Mouse (Mus musculus) limb, embryonic 11.5 days (tissue): ENCODE measurements at regions not wholly inside any gene's neighbourhood (a gene's known extent, or its start where the extent isn't known, plus 50 kb on each side); places are given as distances from the start of the nearest gene placed in this dataset.

ENCODE experiments used
- ATAC-seq: fragments of 200-750 bp; cut with Nextera tagmentation; 2 replicates; pipeline ENCODE4 v1.8.0; 2017; ENCODE audit warnings: low read depth; ENCODE audit not compliant: insufficient number of reproducible peaks, low FRiP score, low TSS enrichment
- DNase-seq: peaks from one replicate; pipeline ENCODE4 v3.0.0-alpha.2; 2015; ENCODE audit warnings: low spot score
- H3K27ac ChIP-seq: fragments of 300-500 bp; sonication (generic); replicated peaks from 2 replicates; pipeline ENCODE4 v1.5.1; 2014; ENCODE audit warnings: low read depth, mild to moderate bottlenecking, low read length
- H3K27me3 ChIP-seq: fragments of 300-500 bp; sonication (generic); 2 replicates; pipeline ENCODE4 v1.6.1; 2014; ENCODE audit warnings: mild to moderate bottlenecking, low read length, mixed read lengths; ENCODE audit not compliant: control insufficient read depth, insufficient read depth
- H3K36me3 ChIP-seq: fragments of 300-500 bp; sonication (generic); 2 replicates; pipeline ENCODE4 v1.6.1; 2014; ENCODE audit warnings: mild to moderate bottlenecking, low read length, moderate library complexity, mixed read lengths; ENCODE audit not compliant: control insufficient read depth, insufficient read depth
- H3K4me1 ChIP-seq: fragments of 300-500 bp; sonication (generic); 2 replicates; pipeline ENCODE4 v1.6.1; 2014; ENCODE audit warnings: low read length, mixed read lengths; ENCODE audit not compliant: control insufficient read depth, insufficient read depth
- H3K4me2 ChIP-seq: fragments of 300-500 bp; sonication (generic); 2 replicates; pipeline ENCODE4 v1.6.1; 2014; ENCODE audit warnings: low read depth, mild to moderate bottlenecking, moderate library complexity; ENCODE audit not compliant: severe bottlenecking
- H3K4me3 ChIP-seq: fragments of 300-500 bp; sonication (generic); 2 replicates; pipeline ENCODE4 v1.5.1; 2014; ENCODE audit warnings: low read depth, low read length
- H3K9ac ChIP-seq: fragments of 300-500 bp; sonication (generic); 2 replicates; pipeline ENCODE4 v1.6.1; 2014; ENCODE audit warnings: mild to moderate bottlenecking, low read length
- H3K9me3 ChIP-seq: fragments of 300-500 bp; sonication (generic); 2 replicates; pipeline ENCODE4 v1.6.1; 2016; ENCODE audit warnings: low read length; ENCODE audit not compliant: control insufficient read depth
- WGBS: fragments of 180-500 bp; shearing (Covaris S2); extraction: QIAGEN DNeasy Blood & Tissue Kit; methylation state at CpG from one replicate; pipeline ENCODE4 v1.1.7; 2014; 5-methylcytosine and 5-hydroxymethylcytosine counted together

DNA sequence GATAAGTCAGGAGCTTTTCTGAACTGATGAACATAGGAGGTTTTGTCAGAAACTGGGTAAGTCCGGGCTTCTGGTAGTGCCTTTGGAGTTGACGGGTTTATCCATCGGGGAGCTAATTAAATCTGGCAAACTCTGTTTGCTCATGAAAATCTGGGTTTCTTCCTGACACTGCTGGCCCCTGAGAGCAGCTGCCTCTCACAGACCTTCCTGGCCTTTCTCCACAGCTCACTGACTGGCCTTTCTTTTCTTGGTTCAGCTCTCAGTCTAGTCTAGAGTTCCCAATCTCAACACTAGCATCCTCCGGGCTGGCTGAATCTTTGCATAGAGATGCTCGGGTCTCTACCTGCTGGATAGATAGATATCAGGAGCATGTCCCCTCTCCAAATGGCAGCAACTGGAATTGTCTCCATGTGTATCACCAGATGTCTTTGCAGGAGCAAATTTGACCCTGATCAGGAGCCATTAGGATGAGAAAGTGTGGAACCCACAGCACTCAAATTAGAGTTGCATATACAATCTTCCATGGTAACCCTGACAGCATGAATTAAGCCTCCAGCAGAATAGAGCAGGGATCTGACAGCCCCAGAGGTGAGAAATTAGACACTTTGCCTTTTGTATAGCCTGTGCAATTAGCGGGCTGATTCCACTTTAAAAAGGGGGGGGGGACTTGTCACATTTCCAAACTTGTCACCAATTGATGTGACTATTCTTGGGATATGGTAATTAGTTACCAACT, 63.2 kb upstream of the Elk3 start:
- H3K27ac ChIP-seq, result no peak overlapping the region

DNA sequence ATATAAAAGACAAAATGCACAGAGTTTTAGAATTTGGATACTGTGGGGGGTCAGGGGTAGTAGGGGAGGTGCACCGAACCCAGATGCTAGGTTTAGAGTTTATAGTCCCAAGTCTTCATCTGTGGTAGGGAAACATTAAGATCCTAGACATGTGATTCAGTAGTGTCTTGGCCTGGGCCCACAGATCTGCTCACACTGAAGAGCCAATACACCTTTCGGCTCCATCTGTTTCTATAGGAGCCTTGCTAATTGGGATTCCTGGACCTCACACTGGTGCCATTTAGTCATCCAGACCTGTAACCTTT, 63.7 kb upstream of the Elk3 start:
- H3K27me3 ChIP-seq, result no peaks in the 10 kb centered on the region
- 66% methylated on average over 2 of the region's 2 CpGs for WGBS
- H3K27ac ChIP-seq, result no peak overlapping the region
- ATAC-seq (no peak), DNase-seq (no peak)
- H3K4me3 ChIP-seq, result no peak overlapping the region
- H3K9ac ChIP-seq, result no peak overlapping the region
- H3K4me2 ChIP-seq, result no peak overlapping the region
- no peaks in the 10 kb centered on the region for H3K36me3 ChIP-seq
- H3K9me3 ChIP-seq, result no peaks in the 10 kb centered on the region
- H3K4me1 ChIP-seq, result peaks cover 6% of the 10 kb centered on the region

More for the DNA sequence above, 63.2 kb upstream of the Elk3 start:
- WGBS, result 76% methylated on average over 6 of the region's 6 CpGs
- no peak for DNase-seq
- Histone ChIP-seq H3K9ac (no peak overlapping the region), H3K4me3 (no peak overlapping the region), H3K9me3 (no peaks in the 10 kb centered on the region), H3K4me2 (no peak overlapping the region), H3K4me1 (peaks cover 6% of the 10 kb centered on the region), H3K27me3 (no peaks in the 10 kb centered on the region), H3K36me3 (no peaks in the 10 kb centered on the region)
- no peak for ATAC-seq

DNA sequence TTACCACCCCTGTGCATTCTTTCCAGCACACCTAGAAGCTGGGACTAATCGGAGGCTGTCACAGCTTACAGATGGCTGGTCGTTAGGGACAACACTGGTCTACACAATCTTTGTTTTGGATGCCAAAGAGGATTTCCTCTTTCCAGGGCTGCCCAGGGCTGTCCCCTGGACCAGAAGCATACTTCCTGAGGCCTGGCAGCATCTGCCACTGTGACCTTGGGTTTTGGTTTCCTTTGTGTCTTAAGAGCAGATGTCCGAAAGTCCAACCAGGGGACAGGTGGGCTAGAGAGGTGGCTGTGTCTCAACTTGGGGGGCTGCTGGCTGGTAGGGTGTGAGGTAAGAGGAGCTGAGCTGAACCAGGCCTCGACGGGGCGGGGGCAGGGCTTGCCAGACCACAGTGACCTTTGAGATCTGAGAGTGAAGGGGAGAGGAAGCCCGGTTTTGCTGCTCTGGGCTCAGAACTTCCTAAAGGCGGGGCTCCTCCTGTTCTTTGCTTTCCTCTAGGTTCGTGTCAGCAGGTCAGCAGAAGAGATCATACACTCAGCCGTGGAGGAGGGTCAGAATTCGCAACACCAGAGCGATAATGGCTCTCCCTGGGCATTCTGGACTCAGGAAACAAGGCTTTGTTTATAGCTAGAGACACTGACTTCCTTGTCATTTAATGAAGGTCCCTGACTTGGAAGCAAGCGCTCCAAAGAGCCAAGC, 64.2 kb upstream of the Elk3 start:
- no peak overlapping the region for H3K27ac ChIP-seq
- no peak overlapping the region for H3K9ac ChIP-seq
- DNase-seq (peak; percentile 31), ATAC-seq (no peak; the same call in 1 of the 2 replicates)
- peaks cover 6% of the 10 kb centered on the region for H3K4me1 ChIP-seq
- no peaks in the 10 kb centered on the region for H3K9me3 ChIP-seq
- WGBS, result 45% methylated on average over 13 of the region's 13 CpGs
- H3K36me3 ChIP-seq, result no peaks in the 10 kb centered on the region
- no peak overlapping the region for H3K4me3 ChIP-seq
- no peak overlapping the region for H3K4me2 ChIP-seq
- no peaks in the 10 kb centered on the region for H3K27me3 ChIP-seq

DNA sequence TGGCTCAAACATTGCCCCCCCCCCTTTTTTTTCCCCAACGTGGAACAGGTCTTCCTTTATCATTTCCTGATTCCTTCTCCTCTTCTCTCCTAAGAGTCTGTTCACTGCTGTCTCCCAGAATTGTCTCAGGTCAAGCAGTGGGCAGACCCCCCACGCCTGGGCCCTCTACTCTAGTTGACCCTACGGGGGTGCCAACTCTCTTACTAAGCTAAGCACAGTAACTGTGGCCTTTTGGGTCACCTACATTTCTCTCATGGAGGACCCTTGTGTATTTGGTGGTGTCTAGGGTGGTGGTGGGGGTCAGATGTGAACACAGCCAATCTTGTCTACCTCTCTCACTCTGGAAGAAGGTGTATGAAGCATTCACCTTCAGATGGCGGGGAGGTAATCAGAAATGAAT, 64.8 kb upstream of the Elk3 start:
- ATAC-seq, result no peak
- Histone ChIP-seq H3K4me3 (no peak overlapping the region), H3K36me3 (no peaks in the 10 kb centered on the region), H3K9ac (no peak overlapping the region), H3K9me3 (no peaks in the 10 kb centered on the region), H3K4me1 (peaks cover 6% of the 10 kb centered on the region), H3K27ac (no peak overlapping the region), H3K4me2 (no peak overlapping the region), H3K27me3 (no peaks in the 10 kb centered on the region)
- DNase-seq, result no peak
- WGBS, result 77% methylated on average over 4 of the region's 4 CpGs

DNA sequence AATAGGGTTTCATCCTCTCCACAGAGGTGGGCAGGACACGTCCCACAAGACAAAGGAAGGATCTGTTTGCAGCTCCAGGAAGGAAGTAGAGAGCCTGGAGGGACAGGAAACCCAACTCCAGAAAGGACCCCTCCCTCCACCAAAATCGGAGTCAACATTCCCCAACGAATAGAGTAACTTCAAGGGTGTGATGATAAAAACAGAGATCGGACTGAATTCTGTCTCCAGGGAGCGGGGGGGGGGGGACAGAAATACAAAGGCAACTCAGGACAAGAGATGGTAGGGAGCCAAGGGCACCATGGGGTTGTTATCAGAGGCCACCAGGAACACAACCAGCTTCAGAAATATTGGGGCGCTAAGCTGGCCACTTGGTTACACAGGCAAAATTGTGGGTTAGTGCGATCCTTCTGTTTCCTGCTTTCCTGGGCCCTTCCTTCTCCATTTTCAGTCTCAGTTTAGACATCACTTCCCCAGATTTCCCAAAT, 65.6 kb upstream of the Elk3 start:
- H3K9ac ChIP-seq, result no peak overlapping the region
- no peak overlapping the region for H3K27ac ChIP-seq
- no peak overlapping the region for H3K4me3 ChIP-seq
- 83% methylated on average over 7 of the region's 7 CpGs for WGBS
- H3K36me3 ChIP-seq, result no peaks in the 10 kb centered on the region
- DNase-seq, result no peak
- no peaks in the 10 kb centered on the region for H3K27me3 ChIP-seq
- H3K4me1 ChIP-seq, result peaks cover 6% of the 10 kb centered on the region
- ATAC-seq, result no peak
- no peaks in the 10 kb centered on the region for H3K9me3 ChIP-seq
- no peak overlapping the region for H3K4me2 ChIP-seq

DNA sequence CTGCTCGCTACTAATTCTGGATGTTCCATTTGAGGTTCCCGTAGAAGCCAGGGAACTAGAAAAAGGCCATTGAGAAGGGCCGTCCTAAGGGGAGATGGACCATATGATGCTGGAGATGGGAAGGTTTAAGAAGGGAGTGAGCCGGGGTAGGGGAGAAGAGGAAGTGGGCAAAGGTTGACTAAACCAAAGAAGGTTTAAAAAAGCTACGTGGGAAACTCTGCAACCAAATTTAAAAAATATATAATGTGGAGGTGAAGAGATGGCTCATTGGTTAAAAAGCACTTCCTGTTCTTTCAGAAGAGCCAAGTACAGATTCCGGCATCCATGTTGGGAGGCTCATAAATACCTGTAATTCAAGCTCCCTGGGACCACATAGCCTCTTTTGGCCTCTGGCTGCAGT, 63.9 kb upstream of the Lta4h start:
- H3K4me2 ChIP-seq, result no peak overlapping the region
- H3K27ac ChIP-seq, result no peak overlapping the region
- no peaks in the 10 kb centered on the region for H3K36me3 ChIP-seq
- 87% methylated on average over 6 of the region's 6 CpGs for WGBS
- ATAC-seq (no peak), DNase-seq (no peak)
- no peaks in the 10 kb centered on the region for H3K4me1 ChIP-seq
- H3K4me3 ChIP-seq, result no peak overlapping the region
- no peaks in the 10 kb centered on the region for H3K9me3 ChIP-seq
- H3K9ac ChIP-seq, result no peak overlapping the region
- H3K27me3 ChIP-seq, result no peaks in the 10 kb centered on the region

DNA sequence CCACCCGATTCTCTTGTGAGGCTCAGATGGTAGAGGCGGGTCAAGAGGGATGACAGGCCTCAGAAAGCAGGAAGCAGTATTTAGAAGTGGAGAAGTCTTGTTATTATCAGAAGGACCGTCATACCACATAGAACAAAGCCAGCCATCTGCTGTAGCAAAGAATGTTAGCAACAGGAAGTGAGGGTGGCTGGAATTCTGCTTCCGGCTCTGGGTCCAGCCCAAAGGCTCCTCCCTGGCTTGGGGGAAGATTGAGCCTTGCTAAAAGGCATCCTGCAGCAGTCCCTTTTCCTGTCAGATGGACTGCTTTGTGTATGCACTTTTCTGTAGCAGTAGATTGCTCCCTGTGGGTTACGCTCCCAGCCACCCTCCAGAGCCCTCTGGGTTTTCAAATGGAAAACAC, 61.9 kb upstream of the Lta4h start:
- no peak for DNase-seq
- no peak for ATAC-seq

DNA sequence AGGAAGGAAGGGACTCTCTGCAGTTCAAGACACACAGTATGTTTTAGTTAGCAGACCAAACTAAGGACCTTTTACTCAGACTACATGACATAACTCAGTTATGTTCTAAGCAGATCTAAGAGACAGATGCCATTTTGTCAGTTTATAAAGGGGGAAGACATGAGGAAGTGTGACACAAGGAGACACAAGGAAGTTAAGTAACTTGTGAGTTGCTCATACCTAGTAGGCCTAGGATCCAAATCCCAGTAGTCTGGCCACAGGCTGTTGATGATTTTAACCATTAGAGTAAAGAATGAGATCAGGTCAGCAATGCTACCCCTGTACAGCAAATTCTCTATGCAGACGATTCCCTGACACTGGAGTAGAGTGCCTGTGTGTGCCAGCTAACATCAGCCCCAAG, 59.3 kb upstream of the Lta4h start:
- no peak overlapping the region for H3K9ac ChIP-seq
- DNase-seq, result no peak
- 75% methylated on average over 1 of the region's 1 CpGs for WGBS
- H3K36me3 ChIP-seq, result no peaks in the 10 kb centered on the region
- H3K9me3 ChIP-seq, result no peaks in the 10 kb centered on the region
- H3K4me1 ChIP-seq, result no peaks in the 10 kb centered on the region
- no peak for ATAC-seq
- H3K27ac ChIP-seq, result no peak overlapping the region
- no peak overlapping the region for H3K4me3 ChIP-seq
- no peaks in the 10 kb centered on the region for H3K27me3 ChIP-seq
- H3K4me2 ChIP-seq, result no peak overlapping the region

More for the DNA sequence above, 61.9 kb upstream of the Lta4h start:
- 67% methylated on average over 5 of the region's 5 CpGs for WGBS
- no peaks in the 10 kb centered on the region for H3K36me3 ChIP-seq
- H3K4me1 ChIP-seq, result no peaks in the 10 kb centered on the region
- H3K9me3 ChIP-seq, result no peaks in the 10 kb centered on the region
- no peak overlapping the region for H3K4me3 ChIP-seq
- no peaks in the 10 kb centered on the region for H3K27me3 ChIP-seq
- no peak overlapping the region for H3K27ac ChIP-seq
- H3K4me2 ChIP-seq, result no peak overlapping the region
- H3K9ac ChIP-seq, result no peak overlapping the region
